13 mouse cellular contexts compared by ENCODE assay signal in genomic region chr16:95705771-95706170, GRCm38 (mm10). TPM values are rescaled to one million over a fixed set of nuclear protein-coding genes. Genes with fewer than 3 reads are reported as not detected.
DNase-seq lines count a peak whose midpoint lies in the region; ATAC-seq and TF ChIP-seq lines count a peak whose summit lies in the region.
"Had no signal": no experiment of that assay in that cellular context is flagged by ENCODE, and none has a peak within 500 bp of the region (broad histone marks: within the 10 kb centered on the region; RNA-seq: fewer than 3 reads in every experiment).

No protein-coding gene starts in this region.

- no peaks in the 10 kb centered on the region for H3K27me3 ChIP-seq in liver, adult 2 months (ENCODE audit: control insufficient read depth, insufficient read depth, low read length)
- no peaks in the 10 kb centered on the region for H3K27me3 ChIP-seq in embryonic facial prominence, embryonic 15.5 days
- H3K27me3 ChIP-seq in liver, postnatal 0 days (ENCODE audit: insufficient read depth, low read length) = no peaks in the 10 kb centered on the region
- H3K27me3 ChIP-seq: liver, embryonic 13.5 days; midbrain, embryonic 12.5 days had no signal

- 72% methylated on average over 6 of the region's 6 CpGs for WGBS in liver, adult 2 months
- 89% methylated on average over 6 of the region's 6 CpGs for WGBS in embryonic facial prominence, embryonic 15.5 days
- WGBS in liver, postnatal 0 days (ENCODE audit: insufficient replicate concordance) = 77% methylated on average over 6 of the region's 6 CpGs

- H3K79me2 ChIP-seq in liver, adult 2 months (ENCODE audit: control insufficient read depth, insufficient read depth, low read length) = peaks cover 28% of the 10 kb centered on the region

- peaks cover 13% of the 10 kb centered on the region for H3K36me3 ChIP-seq in liver, adult 2 months (ENCODE audit: control insufficient read depth, insufficient read depth, low read length)
- peaks cover 28% of the 10 kb centered on the region for H3K36me3 ChIP-seq in embryonic facial prominence, embryonic 15.5 days
- peaks cover 27% of the 10 kb centered on the region for H3K36me3 ChIP-seq in liver, postnatal 0 days (replicated peaks; ENCODE audit: insufficient read depth, low read length)

- intact Hi-C loops in heart, postnatal 25 days (cut with DNase I) = no loop called here

- H3K4me3 ChIP-seq in liver, adult 2 months (ENCODE audit: insufficient read depth, low read depth, low read length) = no peak overlapping the region
- H3K4me3 ChIP-seq in embryonic facial prominence, embryonic 15.5 days (replicated peaks) = 0 out of 2 replicates have a peak overlapping the region, but pooled peaks have one; percentile 93
- H3K4me3 ChIP-seq in liver, postnatal 0 days (ENCODE audit: low read depth, low read length) = no peak overlapping the region
- H3K4me3 ChIP-seq: liver, embryonic 13.5 days; midbrain, embryonic 12.5 days had no signal

- no peak for TF ChIP-seq POLR2A in liver, adult 2 months (IDR thresholded peaks at IDR 0.05; ENCODE audit: extremely low read depth, insufficient read depth, low read length)

- H3K4me1 ChIP-seq in liver, adult 2 months (ENCODE audit: control insufficient read depth, insufficient read depth, low read length) = peaks cover 15% of the 10 kb centered on the region
- H3K4me1 ChIP-seq in embryonic facial prominence, embryonic 15.5 days = peaks cover 44% of the 10 kb centered on the region
- H3K4me1 ChIP-seq in liver, postnatal 0 days (ENCODE audit: insufficient read depth) = peaks cover 31% of the 10 kb centered on the region

- H3K4me2 ChIP-seq in embryonic facial prominence, embryonic 15.5 days (replicated peaks) = peak overlapping the region; percentile 64; the same call in 1 of the 2 replicates
- peak overlapping the region; percentile 91 for H3K4me2 ChIP-seq in liver, postnatal 0 days (ENCODE audit: low read depth, low read length)
- H3K4me2 ChIP-seq: midbrain, embryonic 12.5 days had no signal

- no peak for ATAC-seq in embryonic facial prominence, embryonic 15.5 days (ENCODE audit: insufficient number of reproducible peaks, low FRiP score, low TSS enrichment, low read depth)
- ATAC-seq in liver, postnatal 0 days = no peak
- ATAC-seq: hindbrain, postnatal 0 days had no signal

- H3K9me3 ChIP-seq in embryonic facial prominence, embryonic 15.5 days (replicated peaks) = no peaks in the 10 kb centered on the region
- no peaks in the 10 kb centered on the region for H3K9me3 ChIP-seq in liver, postnatal 0 days (ENCODE audit: low read length)
- H3K9me3 ChIP-seq: liver, embryonic 13.5 days; midbrain, embryonic 12.5 days had no signal

- no peak for TF ChIP-seq EP300 in liver, postnatal 0 days (IDR thresholded peaks at IDR 0.05; ENCODE audit: low read depth)

- 0 out of 2 replicates have a peak overlapping the region, but pooled peaks have one; percentile 4 for H3K27ac ChIP-seq in liver, adult 2 months (replicated peaks; ENCODE audit: insufficient read depth, low read depth, low read length)
- no peak overlapping the region for H3K27ac ChIP-seq in embryonic facial prominence, embryonic 15.5 days (replicated peaks)
- H3K27ac ChIP-seq in liver, postnatal 0 days (ENCODE audit: low read depth) = no peak overlapping the region
- H3K27ac ChIP-seq: hindbrain, postnatal 0 days; liver, embryonic 13.5 days; midbrain, embryonic 12.5 days had no signal

- DNase-seq in heart, adult 11 months = peak; percentile 92
- DNase-seq in heart, postnatal 25 days (ENCODE audit: low spot score) = no peak
- no peak for DNase-seq in liver, adult 2 months (ENCODE audit: extremely low read depth, low read depth, low spot score)
- no peak for DNase-seq in liver
- no peak for DNase-seq in liver, postnatal 0 days
- no peak for DNase-seq in urinary bladder, postnatal 36 days (ENCODE audit: low spot score in 2 of 2)
- no peak for DNase-seq in gastrocnemius, postnatal 4 days (ENCODE audit: low spot score in 2 of 2)
- DNase-seq: B cell, adult 2 months; cerebellum, postnatal 36 days; liver, embryonic 13.5 days had no signal

- TF ChIP-seq CTCF in liver, adult 2 months (IDR thresholded peaks at IDR 0.05; ENCODE audit: low read depth, low read length) = no peak
- TF ChIP-seq CTCF in liver, postnatal 0 days (IDR thresholded peaks at IDR 0.05; ENCODE audit: low read depth) = no peak

- H3K9ac ChIP-seq in liver, adult 2 months (ENCODE audit: low read depth, low read length) = peak overlapping the region; percentile 21
- H3K9ac ChIP-seq in embryonic facial prominence, embryonic 15.5 days = no peak overlapping the region
- H3K9ac ChIP-seq in liver, postnatal 0 days (replicated peaks) = no peak overlapping the region
- H3K9ac ChIP-seq: liver, embryonic 13.5 days; midbrain, embryonic 12.5 days had no signal

RNA-seq across cellular contexts. Expression of gene Ets2, which starts 3.9 kb away (rescaled TPM):
- total RNA-seq in heart, postnatal 25 days (2021) = 10 to 100 TPM; 84.1 to 91.6 TPM
- total RNA-seq in liver, adult 2 months (2014; rRNA removed) = 10.7 and 15.4 TPM in 2 replicates
- 14.6 TPM in 2 replicates for polyA plus RNA-seq in liver, adult 2 months (2012; rRNA removed)
- polyA plus RNA-seq in embryonic facial prominence, embryonic 15.5 days (2015; fragmentation: Nextera tagmentation; extraction: Ambion mirVana) = 84.3 and 92.0 TPM in 2 replicates
- polyA plus RNA-seq in liver, postnatal 0 days (2015; fragmentation: Nextera tagmentation; extraction: Ambion mirVana) = 13.2 and 13.5 TPM in 2 replicates
- 10 to 100 TPM; 72.6 to 74.5 TPM for total RNA-seq in gastrocnemius, postnatal 4 days (2021)
